Mouse (Mus musculus): ENCODE measurements at regions not wholly inside any gene's neighbourhood (a gene's known extent, or its start where the extent isn't known, plus 50 kb on each side); places are given as distances from the start of the nearest gene placed in this dataset.

GRCm38 (mm10) chr1:186887127-186887526, 80.1 kb upstream of the D1Pas1 start:
- Histone ChIP-seq H3K4me2 (ENCODE audit: low read length) (no peak overlapping the region), H3K4me3 (ENCODE audit: low read depth, low read length) (no peak overlapping the region), H3K27ac (ENCODE audit: low read depth, low read length) (no peak overlapping the region; the same call in 1 of the 2 replicates), H3K27me3 (replicated peaks; ENCODE audit: control insufficient read depth, insufficient read depth, low read length) (no peaks in the 10 kb centered on the region), H3K9ac (ENCODE audit: low read length) (no peak overlapping the region), H3K9me3 (replicated peaks; ENCODE audit: control insufficient read depth, low read length) (no peaks in the 10 kb centered on the region), H3K4me1 (ENCODE audit: control insufficient read depth, insufficient read depth, low read length) (peaks cover 13% of the 10 kb centered on the region), H3K36me3 (ENCODE audit: control insufficient read depth, insufficient read depth, low read length) (no peaks in the 10 kb centered on the region)
- 63% methylated on average over 3 of the region's 3 CpGs for WGBS
- ATAC-seq (peak; percentile 72), DNase-seq (ENCODE audit: low spot score) (peak; percentile 59)

GRCm38 (mm10) chr1:186880391-186880790, 86.8 kb upstream of the D1Pas1 start:
- H3K4me2 ChIP-seq (ENCODE audit: low read length) = no peak overlapping the region
- H3K4me3 ChIP-seq (ENCODE audit: low read depth, low read length) = no peak overlapping the region
- DNase-seq (ENCODE audit: low spot score) = no peak
- 47% methylated on average over 2 of the region's 2 CpGs for WGBS
- H3K4me1 ChIP-seq (ENCODE audit: control insufficient read depth, insufficient read depth, low read length) = no peaks in the 10 kb centered on the region
- H3K27me3 ChIP-seq (replicated peaks; ENCODE audit: control insufficient read depth, insufficient read depth, low read length) = no peaks in the 10 kb centered on the region
- H3K9me3 ChIP-seq (replicated peaks; ENCODE audit: control insufficient read depth, low read length) = no peaks in the 10 kb centered on the region
- H3K36me3 ChIP-seq (ENCODE audit: control insufficient read depth, insufficient read depth, low read length) = no peaks in the 10 kb centered on the region
- H3K27ac ChIP-seq (ENCODE audit: low read depth, low read length) = no peak overlapping the region
- ATAC-seq = no peak
- no peak overlapping the region for H3K9ac ChIP-seq (ENCODE audit: low read length)

- Histone ChIP-seq H3K4me2 (ENCODE audit: low read length) (no peak overlapping the region), H3K9me3 (replicated peaks; ENCODE audit: control insufficient read depth, low read length) (no peaks in the 10 kb centered on the region), H3K27me3 (replicated peaks; ENCODE audit: control insufficient read depth, insufficient read depth, low read length) (no peaks in the 10 kb centered on the region), H3K9ac (ENCODE audit: low read length) (no peak overlapping the region), H3K36me3 (ENCODE audit: control insufficient read depth, insufficient read depth, low read length) (no peaks in the 10 kb centered on the region), H3K4me3 (ENCODE audit: low read depth, low read length) (no peak overlapping the region), H3K4me1 (ENCODE audit: control insufficient read depth, insufficient read depth, low read length) (no peaks in the 10 kb centered on the region), H3K27ac (ENCODE audit: low read depth, low read length) (no peak overlapping the region)
- peak; percentile 75 for ATAC-seq
- WGBS = 72% methylated on average over 10 of the region's 10 CpGs
- peak; percentile 53 for DNase-seq (ENCODE audit: low spot score)
Measured at GRCm38 (mm10) chr1:186860608-186861444, 106.4 kb upstream of the D1Pas1 start.

- Histone ChIP-seq H3K36me3 (ENCODE audit: control insufficient read depth, insufficient read depth, low read length) (no peaks in the 10 kb centered on the region), H3K9me3 (replicated peaks; ENCODE audit: control insufficient read depth, low read length) (no peaks in the 10 kb centered on the region), H3K4me2 (ENCODE audit: low read length) (no peak overlapping the region), H3K27ac (ENCODE audit: low read depth, low read length) (no peak overlapping the region), H3K4me3 (ENCODE audit: low read depth, low read length) (no peak overlapping the region), H3K9ac (ENCODE audit: low read length) (no peak overlapping the region), H3K4me1 (ENCODE audit: control insufficient read depth, insufficient read depth, low read length) (no peaks in the 10 kb centered on the region), H3K27me3 (replicated peaks; ENCODE audit: control insufficient read depth, insufficient read depth, low read length) (no peaks in the 10 kb centered on the region)
- WGBS = 92% methylated on average over 21 of the region's 21 CpGs
- DNase-seq (ENCODE audit: low spot score) (no peak), ATAC-seq (no peak)
Measured at GRCm38 (mm10) chr1:186858285-186858684, 108.9 kb upstream of the D1Pas1 start.

GRCm38 (mm10) chr1:186855474-186856036, 106.4 kb upstream of the Rrp15 start:
- 91% methylated on average over 3 of the region's 3 CpGs for WGBS
- Histone ChIP-seq H3K4me1 (ENCODE audit: control insufficient read depth, insufficient read depth, low read length) (no peaks in the 10 kb centered on the region), H3K4me2 (ENCODE audit: low read length) (no peak overlapping the region), H3K27ac (ENCODE audit: low read depth, low read length) (no peak overlapping the region), H3K9me3 (replicated peaks; ENCODE audit: control insufficient read depth, low read length) (no peaks in the 10 kb centered on the region), H3K36me3 (ENCODE audit: control insufficient read depth, insufficient read depth, low read length) (no peaks in the 10 kb centered on the region), H3K27me3 (replicated peaks; ENCODE audit: control insufficient read depth, insufficient read depth, low read length) (no peaks in the 10 kb centered on the region), H3K9ac (ENCODE audit: low read length) (no peak overlapping the region), H3K4me3 (ENCODE audit: low read depth, low read length) (no peak overlapping the region)
- no peak for DNase-seq (ENCODE audit: low spot score)
- no peak for ATAC-seq

GRCm38 (mm10) chr1:186845256-186845655, 96.1 kb upstream of the Rrp15 start:
- Histone ChIP-seq H3K4me1 (ENCODE audit: control insufficient read depth, insufficient read depth, low read length) (no peaks in the 10 kb centered on the region), H3K4me3 (ENCODE audit: low read depth, low read length) (no peak overlapping the region), H3K4me2 (ENCODE audit: low read length) (no peak overlapping the region), H3K9me3 (replicated peaks; ENCODE audit: control insufficient read depth, low read length) (no peaks in the 10 kb centered on the region), H3K27ac (ENCODE audit: low read depth, low read length) (no peak overlapping the region), H3K27me3 (replicated peaks; ENCODE audit: control insufficient read depth, insufficient read depth, low read length) (no peaks in the 10 kb centered on the region), H3K36me3 (ENCODE audit: control insufficient read depth, insufficient read depth, low read length) (no peaks in the 10 kb centered on the region), H3K9ac (ENCODE audit: low read length) (no peak overlapping the region)
- ATAC-seq (no peak), DNase-seq (ENCODE audit: low spot score) (no peak)
- WGBS = 93% methylated on average over 7 of the region's 7 CpGs

GRCm38 (mm10) chr1:186833896-186834800, 85.0 kb upstream of the Rrp15 start:
- H3K4me3 ChIP-seq (ENCODE audit: low read depth, low read length) = peak overlapping the region; percentile 29
- H3K36me3 ChIP-seq (ENCODE audit: control insufficient read depth, insufficient read depth, low read length) = no peaks in the 10 kb centered on the region
- WGBS = under 1% methylated on average over 43 of the region's 43 CpGs
- DNase-seq (ENCODE audit: low spot score) = peak; percentile 69
- no peak overlapping the region; the same call in 1 of the 2 replicates for H3K27ac ChIP-seq (ENCODE audit: low read depth, low read length)
- peaks cover 13% of the 10 kb centered on the region for H3K4me1 ChIP-seq (ENCODE audit: control insufficient read depth, insufficient read depth, low read length)
- H3K4me2 ChIP-seq (ENCODE audit: low read length) = peak overlapping the region; percentile 84
- no peaks in the 10 kb centered on the region for H3K9me3 ChIP-seq (replicated peaks; ENCODE audit: control insufficient read depth, low read length)
- peak; percentile 74 for ATAC-seq
- no peaks in the 10 kb centered on the region for H3K27me3 ChIP-seq (replicated peaks; ENCODE audit: control insufficient read depth, insufficient read depth, low read length)
- H3K9ac ChIP-seq (ENCODE audit: low read length) = peak overlapping the region; percentile 55

- ATAC-seq = peak; percentile 43
- Histone ChIP-seq H3K9ac (ENCODE audit: low read length) (peak overlapping the region; percentile 55), H3K27me3 (replicated peaks; ENCODE audit: control insufficient read depth, insufficient read depth, low read length) (no peaks in the 10 kb centered on the region), H3K36me3 (ENCODE audit: control insufficient read depth, insufficient read depth, low read length) (no peaks in the 10 kb centered on the region), H3K4me2 (ENCODE audit: low read length) (peak overlapping the region; percentile 84), H3K4me1 (ENCODE audit: control insufficient read depth, insufficient read depth, low read length) (peaks cover 13% of the 10 kb centered on the region), H3K27ac (ENCODE audit: low read depth, low read length) (peak overlapping the region; percentile 5; the same call in 1 of the 2 replicates), H3K4me3 (ENCODE audit: low read depth, low read length) (peak overlapping the region; percentile 29), H3K9me3 (replicated peaks; ENCODE audit: control insufficient read depth, low read length) (no peaks in the 10 kb centered on the region)
- peak; percentile 39 for DNase-seq (ENCODE audit: low spot score)
- under 1% methylated on average over 17 of the region's 17 CpGs for WGBS
Measured at GRCm38 (mm10) chr1:186833441-186833895, 84.3 kb upstream of the Rrp15 start.
